Mouse (Mus musculus): ENCODE measurements around the gene Zfhx2. TPM values are rescaled to one million over a fixed set of nuclear protein-coding genes. Genes with fewer than 3 reads are reported as not detected.

The Zfhx2 gene
- polyA plus RNA-seq, 1 experiment: 0.98 TPM

- H3ac ChIP-seq (ENCODE audit: control insufficient read depth, insufficient read length): no peak overlapping the region
- peaks cover 46% of the 10 kb centered on the region for H3K27me3 ChIP-seq (ENCODE audit: control insufficient read depth, insufficient read depth, insufficient read length)
- no peak overlapping the region for H3K4me3 ChIP-seq
- no peak overlapping the region for H3K4me2 ChIP-seq (ENCODE audit: low read depth)
- no peak for TF ChIP-seq E2F4 (IDR thresholded peaks at IDR 0.05; ENCODE audit: insufficient read depth)
- no peak for TF ChIP-seq USF1 (IDR thresholded peaks at IDR 0.05; ENCODE audit: low read depth)
- no peak for TF ChIP-seq POLR2A (IDR thresholded peaks at IDR 0.05; ENCODE audit: insufficient read length, low read depth)
- no peak for TF ChIP-seq POLR2AphosphoS2 (IDR thresholded peaks at IDR 0.05; ENCODE audit: insufficient read length, low read depth)
- no peak for TF ChIP-seq MYOG (IDR thresholded peaks at IDR 0.05; ENCODE audit: control insufficient read depth in 1 of 3, insufficient read depth in 1 of 3, insufficient read length in 2 of 3, low read depth in 2 of 3)
- no peak for TF ChIP-seq MYOD1 (IDR thresholded peaks at IDR 0.05; ENCODE audit: control insufficient read depth in 1 of 3, insufficient read length in 2 of 3, low read depth in 2 of 3)
- no peak for TF ChIP-seq REST (IDR thresholded peaks at IDR 0.05; ENCODE audit: insufficient read depth, insufficient read length)
- H3K36me3 ChIP-seq (ENCODE audit: control insufficient read depth, insufficient read depth): no peaks in the 10 kb centered on the region
- H3K79me2 ChIP-seq (ENCODE audit: control insufficient read depth, insufficient read depth): no peaks in the 10 kb centered on the region
These were observed 17.1 kb upstream of the Zfhx2 start for GRCm38 (mm10) chr14:55109048-55109873.

- TF ChIP-seq REST (IDR thresholded peaks at IDR 0.05; ENCODE audit: insufficient read depth, insufficient read length) (no peak), POLR2A (IDR thresholded peaks at IDR 0.05; ENCODE audit: insufficient read length, low read depth) (no peak), MYOG (IDR thresholded peaks at IDR 0.05; ENCODE audit: control insufficient read depth in 1 of 3, insufficient read depth in 1 of 3, insufficient read length in 2 of 3, low read depth in 2 of 3) (no peak), CEBPB (IDR thresholded peaks at IDR 0.05; ENCODE audit: insufficient read depth, poor library complexity, severe bottlenecking) (no peak), USF1 (IDR thresholded peaks at IDR 0.05; ENCODE audit: low read depth) (no peak), E2F4 (IDR thresholded peaks at IDR 0.05; ENCODE audit: insufficient read depth) (no peak), POLR2AphosphoS2 (IDR thresholded peaks at IDR 0.05; ENCODE audit: insufficient read length, low read depth) (no peak), MAX (IDR thresholded peaks at IDR 0.05; ENCODE audit: low read depth) (no peak), SRF (IDR thresholded peaks at IDR 0.05; ENCODE audit: control insufficient read depth, insufficient read length, low read depth) (no peak), MYOD1 (IDR thresholded peaks at IDR 0.05; ENCODE audit: control insufficient read depth in 1 of 3, insufficient read length in 2 of 3, low read depth in 2 of 3) (no peak)
- no peaks in the 10 kb centered on the region for H3K36me3 ChIP-seq (ENCODE audit: control insufficient read depth, insufficient read depth)
- H3K4me3 ChIP-seq: no peak overlapping the region
- H3K79me2 ChIP-seq (ENCODE audit: control insufficient read depth, insufficient read depth): no peaks in the 10 kb centered on the region
- H3K4me2 ChIP-seq (ENCODE audit: low read depth): no peak overlapping the region
- H3K27me3 ChIP-seq (ENCODE audit: control insufficient read depth, insufficient read depth, insufficient read length): peaks cover 37% of the 10 kb centered on the region
- H3ac ChIP-seq (ENCODE audit: control insufficient read depth, insufficient read length): no peak overlapping the region
These were observed 16.2 kb upstream of the Zfhx2 start for GRCm38 (mm10) chr14:55108202-55108870.

- Histone ChIP-seq H3K4me2 (ENCODE audit: low read depth) (no peak overlapping the region), H3K36me3 (ENCODE audit: control insufficient read depth, insufficient read depth) (no peaks in the 10 kb centered on the region), H3K79me2 (ENCODE audit: control insufficient read depth, insufficient read depth) (no peaks in the 10 kb centered on the region), H3K27me3 (ENCODE audit: control insufficient read depth, insufficient read depth, insufficient read length) (peaks cover 29% of the 10 kb centered on the region), H3ac (ENCODE audit: control insufficient read depth, insufficient read length) (no peak overlapping the region), H3K4me3 (peak overlapping the region; percentile 35)
- TF ChIP-seq E2F4 (IDR thresholded peaks at IDR 0.05; ENCODE audit: insufficient read depth) (no peak), USF1 (IDR thresholded peaks at IDR 0.05; ENCODE audit: low read depth) (no peak), POLR2AphosphoS2 (IDR thresholded peaks at IDR 0.05; ENCODE audit: insufficient read length, low read depth) (no peak), TCF12 (IDR thresholded peaks at IDR 0.05; ENCODE audit: insufficient read depth, poor library complexity, severe bottlenecking) (no peak), TCF3 (IDR thresholded peaks at IDR 0.05; ENCODE audit: insufficient read length, low read depth) (no peak), CEBPB (IDR thresholded peaks at IDR 0.05; ENCODE audit: insufficient read depth, poor library complexity, severe bottlenecking) (no peak), MYOD1 (IDR thresholded peaks at IDR 0.05; ENCODE audit: control insufficient read depth in 1 of 3, insufficient read length in 2 of 3, low read depth in 2 of 3) (no peak), POLR2A (IDR thresholded peaks at IDR 0.05; ENCODE audit: insufficient read length, low read depth) (no peak), MAX (IDR thresholded peaks at IDR 0.05; ENCODE audit: low read depth) (no peak), REST (IDR thresholded peaks at IDR 0.05; ENCODE audit: insufficient read depth, insufficient read length) (no peak), MYOG (IDR thresholded peaks at IDR 0.05; ENCODE audit: control insufficient read depth in 1 of 3, insufficient read depth in 1 of 3, insufficient read length in 2 of 3, low read depth in 2 of 3) (no peak), SRF (IDR thresholded peaks at IDR 0.05; ENCODE audit: control insufficient read depth, insufficient read length, low read depth) (no peak)
These were observed 14.9 kb upstream of the Zfhx2 start for GRCm38 (mm10) chr14:55106990-55107389.

- Histone ChIP-seq H3K4me3 (peak within 1 kb of the TSS; percentile 35), H3ac (ENCODE audit: control insufficient read depth, insufficient read length) (no peak within 1 kb of the TSS), H3K36me3 (ENCODE audit: control insufficient read depth, insufficient read depth) (no peaks in the 10 kb centered on the region), H3K27me3 (ENCODE audit: control insufficient read depth, insufficient read depth, insufficient read length) (peaks cover 24% of the 10 kb centered on the region), H3K79me2 (ENCODE audit: control insufficient read depth, insufficient read depth) (no peaks in the 10 kb centered on the region), H3K4me2 (ENCODE audit: low read depth) (peak within 1 kb of the TSS; percentile 96)
- TF ChIP-seq POLR2AphosphoS2 (IDR thresholded peaks at IDR 0.05; ENCODE audit: insufficient read length, low read depth) (peak; percentile 57), CEBPB (IDR thresholded peaks at IDR 0.05; ENCODE audit: insufficient read depth, poor library complexity, severe bottlenecking) (no peak), TCF12 (IDR thresholded peaks at IDR 0.05; ENCODE audit: insufficient read depth, poor library complexity, severe bottlenecking) (no peak), E2F4 (IDR thresholded peaks at IDR 0.05; ENCODE audit: insufficient read depth) (no peak), POLR2A (IDR thresholded peaks at IDR 0.05; ENCODE audit: insufficient read length, low read depth) (peak; percentile 69)
These were observed 14.0 kb upstream of the Zfhx2 start, which contains the start of gene Ap1g2 for GRCm38 (mm10) chr14:55105836-55106809. TSS of gene Ap1g2 (minus strand) at chr14:55106593.

All from myocyte (in vitro differentiated cells).